Mouse (Mus musculus): Measurements from ENCODE around the gene Frmd8. TPM values are rescaled to one million over a fixed set of nuclear protein-coding genes. Genes with fewer than 3 reads are reported as not detected.

Gene Frmd8
- polyA plus RNA-seq, 1 experiment from 2014 or later: 31.3 TPM

GRCm38 (mm10) chr19:5825901-5826730 is 49.0 kb downstream of the Frmd8 start:
- H3K4me2 ChIP-seq: no peak overlapping the region
- H3K9ac ChIP-seq: no peak overlapping the region
- no peaks in the 10 kb centered on the region for H3K27me3 ChIP-seq
- no peak overlapping the region for H3K4me3 ChIP-seq
- H3K27ac ChIP-seq: no peak overlapping the region
- H3K9me3 ChIP-seq: no peaks in the 10 kb centered on the region
- peaks cover 34% of the 10 kb centered on the region for H3K4me1 ChIP-seq
- ATAC-seq (ENCODE audit: insufficient number of reproducible peaks, low FRiP score, low TSS enrichment, low read depth): no peak
- peaks cover 8% of the 10 kb centered on the region for H3K36me3 ChIP-seq
- 81% methylated on average over 5 of the region's 5 CpGs for WGBS

- Histone ChIP-seq H3K4me3 (no peak overlapping the region), H3K9ac (no peak overlapping the region), H3K4me2 (no peak overlapping the region), H3K27ac (0 out of 2 replicates have a peak overlapping the region, but pooled peaks have one; percentile 17), H3K27me3 (no peaks in the 10 kb centered on the region), H3K4me1 (peaks cover 34% of the 10 kb centered on the region), H3K9me3 (no peaks in the 10 kb centered on the region), H3K36me3 (peaks cover 8% of the 10 kb centered on the region; the same call in 1 of the 2 replicates)
- 69% methylated on average over 10 of the region's 10 CpGs for WGBS
- ATAC-seq (ENCODE audit: insufficient number of reproducible peaks, low FRiP score, low TSS enrichment, low read depth): no peak
Observed at GRCm38 (mm10) chr19:5824826-5825617, 50.1 kb downstream of the Frmd8 start.

- Histone ChIP-seq H3K9me3 (no peaks in the 10 kb centered on the region), H3K4me1 (peaks cover 34% of the 10 kb centered on the region), H3K4me3 (no peak overlapping the region), H3K27me3 (no peaks in the 10 kb centered on the region), H3K27ac (0 out of 2 replicates have a peak overlapping the region, but pooled peaks have one; percentile 57), H3K4me2 (no peak overlapping the region), H3K9ac (no peak overlapping the region), H3K36me3 (peaks cover 8% of the 10 kb centered on the region; the same call in 1 of the 2 replicates)
- 63% methylated on average over 22 of the region's 22 CpGs for WGBS
- no peak for ATAC-seq (ENCODE audit: insufficient number of reproducible peaks, low FRiP score, low TSS enrichment, low read depth)
Observed at GRCm38 (mm10) chr19:5824043-5824825, 50.8 kb downstream of the Frmd8 start.

- H3K4me3 ChIP-seq: no peak overlapping the region
- 0 out of 2 replicates have a peak overlapping the region, but pooled peaks have one; percentile 11 for H3K4me2 ChIP-seq
- no peak for ATAC-seq (ENCODE audit: insufficient number of reproducible peaks, low FRiP score, low TSS enrichment, low read depth)
Observed at GRCm38 (mm10) chr19:5823266-5823839, 51.7 kb downstream of the Frmd8 start.

GRCm38 (mm10) chr19:5822834-5823205 is 52.3 kb downstream of the Frmd8 start:
- Histone ChIP-seq H3K9me3 (no peaks in the 10 kb centered on the region), H3K4me1 (peaks cover 43% of the 10 kb centered on the region), H3K27ac (peak overlapping the region; percentile 57), H3K36me3 (peaks cover 4% of the 10 kb centered on the region; the same call in 1 of the 2 replicates), H3K27me3 (no peaks in the 10 kb centered on the region), H3K4me2 (no peak overlapping the region), H3K4me3 (no peak overlapping the region), H3K9ac (no peak overlapping the region)
- no peak for ATAC-seq (ENCODE audit: insufficient number of reproducible peaks, low FRiP score, low TSS enrichment, low read depth)
- WGBS: 52% methylated on average over 7 of the region's 7 CpGs

More at GRCm38 (mm10) chr19:5823266-5823839, 51.7 kb downstream of the Frmd8 start:
- Histone ChIP-seq H3K36me3 (peaks cover 7% of the 10 kb centered on the region; the same call in 1 of the 2 replicates), H3K9me3 (no peaks in the 10 kb centered on the region), H3K9ac (no peak overlapping the region), H3K27me3 (no peaks in the 10 kb centered on the region), H3K4me1 (peaks cover 37% of the 10 kb centered on the region), H3K27ac (peak overlapping the region; percentile 57)
- 25% methylated on average over 9 of the region's 9 CpGs for WGBS

- WGBS: 24% methylated on average over 12 of the region's 12 CpGs
- H3K4me1 ChIP-seq: peaks cover 47% of the 10 kb centered on the region
- H3K4me2 ChIP-seq: no peak overlapping the region
- no peaks in the 10 kb centered on the region for H3K27me3 ChIP-seq
- H3K27ac ChIP-seq: peak overlapping the region; percentile 57
- no peak for ATAC-seq (ENCODE audit: insufficient number of reproducible peaks, low FRiP score, low TSS enrichment, low read depth)
- peaks cover 4% of the 10 kb centered on the region; the same call in 1 of the 2 replicates for H3K36me3 ChIP-seq
- no peaks in the 10 kb centered on the region for H3K9me3 ChIP-seq
- H3K4me3 ChIP-seq: no peak overlapping the region
- H3K9ac ChIP-seq: no peak overlapping the region
Observed at GRCm38 (mm10) chr19:5822174-5822833, 52.8 kb downstream of the Frmd8 start.

GRCm38 (mm10) chr19:5821847-5822173 is 53.3 kb downstream of the Frmd8 start:
- WGBS: 45% methylated on average over 5 of the region's 5 CpGs

GRCm38 (mm10) chr19:5819549-5819948 is 55.5 kb downstream of the Frmd8 start:
- H3K4me1 ChIP-seq: peaks cover 55% of the 10 kb centered on the region
- no peak overlapping the region for H3K27ac ChIP-seq
- ATAC-seq (ENCODE audit: insufficient number of reproducible peaks, low FRiP score, low TSS enrichment, low read depth): no peak
- no peaks in the 10 kb centered on the region for H3K27me3 ChIP-seq
- H3K4me2 ChIP-seq: no peak overlapping the region
- no peak overlapping the region for H3K4me3 ChIP-seq
- no peaks in the 10 kb centered on the region for H3K9me3 ChIP-seq
- no peaks in the 10 kb centered on the region for H3K36me3 ChIP-seq
- H3K9ac ChIP-seq: no peak overlapping the region
- 56% methylated on average over 12 of the region's 12 CpGs for WGBS

More at GRCm38 (mm10) chr19:5821847-5822173, 53.3 kb downstream of the Frmd8 start:
- Histone ChIP-seq H3K4me3 (no peak overlapping the region), H3K27ac (no peak overlapping the region), H3K27me3 (no peaks in the 10 kb centered on the region), H3K36me3 (peaks cover 4% of the 10 kb centered on the region; the same call in 1 of the 2 replicates), H3K9me3 (no peaks in the 10 kb centered on the region), H3K9ac (no peak overlapping the region), H3K4me1 (peaks cover 47% of the 10 kb centered on the region), H3K4me2 (no peak overlapping the region)
- no peak for ATAC-seq (ENCODE audit: insufficient number of reproducible peaks, low FRiP score, low TSS enrichment, low read depth)

GRCm38 (mm10) chr19:5818590-5818977 is 56.5 kb downstream of the Frmd8 start:
- WGBS: 73% methylated on average over 6 of the region's 6 CpGs
- Histone ChIP-seq H3K4me3 (no peak overlapping the region), H3K9me3 (no peaks in the 10 kb centered on the region), H3K27me3 (no peaks in the 10 kb centered on the region), H3K9ac (no peak overlapping the region), H3K4me1 (peaks cover 54% of the 10 kb centered on the region), H3K4me2 (no peak overlapping the region), H3K36me3 (no peaks in the 10 kb centered on the region), H3K27ac (0 out of 2 replicates have a peak overlapping the region, but pooled peaks have one; percentile 57)
- ATAC-seq (ENCODE audit: insufficient number of reproducible peaks, low FRiP score, low TSS enrichment, low read depth): no peak

GRCm38 (mm10) chr19:5817703-5818589 is 57.1 kb downstream of the Frmd8 start:
- Histone ChIP-seq H3K27me3 (no peaks in the 10 kb centered on the region), H3K9ac (0 out of 2 replicates have a peak overlapping the region, but pooled peaks have one; percentile 26), H3K4me3 (peak overlapping the region; percentile 27), H3K36me3 (no peaks in the 10 kb centered on the region), H3K27ac (peak overlapping the region; percentile 87), H3K4me1 (peaks cover 49% of the 10 kb centered on the region), H3K9me3 (no peaks in the 10 kb centered on the region), H3K4me2 (peak overlapping the region; percentile 46)
- 23% methylated on average over 21 of the region's 21 CpGs for WGBS
- peak; percentile 49; the same call in 1 of the 2 replicates for ATAC-seq (ENCODE audit: insufficient number of reproducible peaks, low FRiP score, low TSS enrichment, low read depth)
